Mouse (Mus musculus) forelimb bud, embryonic 11.5 days (tissue): ENCODE measurements around the gene AI854703.

Experiments
- DNase-seq: peaks from one replicate; pipeline ENCODE4 v3.0.0-alpha.2; 2012; ENCODE audit warnings: low read depth, low spot score

AI854703 gene

GRCm38 (mm10) chr6:48626464-48626863, at the start of gene AI854703:
AI854703 (plus strand) TSS chr6:48626764.
- no peak for DNase-seq

- DNase-seq: no peak
Measured at GRCm38 (mm10) chr6:48578736-48579135, 47.8 kb upstream of the AI854703 start.

GRCm38 (mm10) chr6:48579215-48579648, 47.3 kb upstream of the AI854703 start:
- no peak for DNase-seq

- no peak for DNase-seq
Measured at GRCm38 (mm10) chr6:48581257-48581656, 45.3 kb upstream of the AI854703 start.

- peak; percentile 57 for DNase-seq
Measured at GRCm38 (mm10) chr6:48582037-48582436, 44.5 kb upstream of the AI854703 start.

- DNase-seq: no peak
Measured at GRCm38 (mm10) chr6:48589194-48589750, 37.3 kb upstream of the AI854703 start, which contains the start of gene Gm45021. Gm45021 (plus strand) TSS chr6:48589610.

- no peak for DNase-seq
Measured at GRCm38 (mm10) chr6:48591221-48591845, 35.2 kb upstream of the AI854703 start.

GRCm38 (mm10) chr6:48591871-48592270, 34.7 kb upstream of the AI854703 start:
- no peak for DNase-seq

GRCm38 (mm10) chr6:48593158-48594042, 33.2 kb upstream of the AI854703 start, which contains the start of the genes Repin1 and Gm44965:
Repin1 (plus strand) TSS chr6:48593883.
Gm44965 (plus strand) TSS chr6:48593941.
- peak; percentile 85 for DNase-seq

- peak; percentile 68 for DNase-seq
Measured at GRCm38 (mm10) chr6:48594043-48594738, 32.4 kb upstream of the AI854703 start.

- no peak for DNase-seq
Measured at GRCm38 (mm10) chr6:48595278-48595677, 31.3 kb upstream of the AI854703 start.

GRCm38 (mm10) chr6:48596545-48597232, 29.9 kb upstream of the AI854703 start:
- no peak for DNase-seq

GRCm38 (mm10) chr6:48597233-48597625, 29.3 kb upstream of the AI854703 start:
- no peak for DNase-seq

- DNase-seq: no peak
Measured at GRCm38 (mm10) chr6:48600594-48600993, 26.0 kb upstream of the AI854703 start.

- DNase-seq: peak; percentile 93
Measured at GRCm38 (mm10) chr6:48601271-48602079, 25.1 kb upstream of the AI854703 start, which contains the start of gene Zfp775. Zfp775 (plus strand) TSS chr6:48602063.

- peak; percentile 24 for DNase-seq
Measured at GRCm38 (mm10) chr6:48602080-48602741, 24.4 kb upstream of the AI854703 start.

- no peak for DNase-seq
Measured at GRCm38 (mm10) chr6:48608124-48608523, 18.4 kb upstream of the AI854703 start.

GRCm38 (mm10) chr6:48609512-48609911, 17.1 kb upstream of the AI854703 start:
- no peak for DNase-seq

GRCm38 (mm10) chr6:48610657-48611056, 15.9 kb upstream of the AI854703 start:
- DNase-seq: no peak

GRCm38 (mm10) chr6:48613464-48613863, 13.1 kb upstream of the AI854703 start:
- no peak for DNase-seq
